Mouse (Mus musculus): Measurements from ENCODE around the gene Mlxipl. TPM values are rescaled to one million over a fixed set of nuclear protein-coding genes. Genes with fewer than 3 reads are reported as not detected.
"Not testable (repeated sequence)": the region's sequence is repeated elsewhere in the genome, so short reads cannot be mapped to it uniquely, and the experiment has no call there.

Gene Mlxipl
- polyA plus RNA-seq (2016; fragmentation: Nextera tagmentation; extraction: Ambion mirVana): 1.7 and 2.8 TPM in 2 replicates

DNA sequence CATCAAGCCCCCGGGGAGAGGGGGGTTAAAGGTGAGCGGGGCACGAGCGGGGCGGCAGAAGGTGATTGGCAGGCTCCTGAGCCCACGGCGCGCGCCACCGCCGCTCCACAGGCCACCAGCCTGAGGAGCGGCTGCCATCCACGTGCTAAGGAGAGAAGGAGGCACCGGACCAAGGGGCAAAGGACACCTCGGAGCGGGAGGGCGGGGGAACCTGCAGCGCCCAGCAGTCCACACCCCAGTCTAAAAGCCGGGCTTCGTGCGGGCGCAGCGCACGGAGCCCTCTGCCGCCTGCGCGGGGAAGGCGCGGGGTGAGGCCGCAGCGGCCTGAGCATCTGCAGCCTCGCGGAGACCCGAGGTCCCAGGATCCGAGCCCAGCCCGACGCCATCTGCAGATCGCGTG, at the start of gene Mlxipl:
Gene Mlxipl, plus strand, starts transcription at position 238 of the 400 bp plus-strand sequence.
- 3% methylated on average over 39 of the region's 39 CpGs for WGBS
- peak; percentile 22 for DNase-seq (ENCODE audit: low spot score)
- Histone ChIP-seq H3K4me3 (peak within 1 kb of the TSS; percentile 38), H3K27ac (no peak within 1 kb of the TSS; the same call in 1 of the 2 replicates), H3K27me3 (ENCODE audit: insufficient read depth, poor library complexity, severe bottlenecking) (peaks cover 77% of the 10 kb centered on the region), H3K9me3 (no peaks in the 10 kb centered on the region), H3K36me3 (no peaks in the 10 kb centered on the region), H3K4me1 (replicated peaks) (peaks cover 11% of the 10 kb centered on the region)

DNA sequence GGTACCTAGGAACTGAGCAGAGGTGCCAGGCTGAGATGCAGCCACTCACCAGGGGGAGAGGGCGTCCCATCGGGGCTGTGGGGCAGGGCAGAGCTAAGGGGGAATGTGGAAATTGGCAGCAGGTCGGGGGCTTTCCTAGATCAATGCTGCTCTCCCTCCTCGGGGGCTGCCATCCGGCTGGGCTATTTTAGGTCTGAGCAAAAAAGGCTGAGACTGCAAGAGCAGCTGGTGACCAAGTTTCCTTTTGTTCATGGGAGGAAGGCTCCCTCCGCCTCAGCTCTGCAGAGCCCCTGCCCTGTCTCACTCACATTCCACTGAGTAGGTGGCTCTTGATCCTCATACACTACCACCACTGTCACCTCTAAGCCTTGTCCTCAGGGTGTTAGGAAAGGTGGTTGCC, 49.6 kb upstream of the Mlxipl start:
- no peak overlapping the region for H3K4me3 ChIP-seq
- H3K27ac ChIP-seq: peak overlapping the region; percentile 64
- H3K9me3 ChIP-seq: no peaks in the 10 kb centered on the region
- 0 out of 2 replicates have a peak, but pooled peaks cover 5% of the 10 kb centered on the region for H3K27me3 ChIP-seq (ENCODE audit: insufficient read depth, poor library complexity, severe bottlenecking)
- H3K36me3 ChIP-seq: peaks cover 45% of the 10 kb centered on the region
- H3K4me1 ChIP-seq (replicated peaks): peaks cover 33% of the 10 kb centered on the region
- WGBS: 45% methylated on average over 6 of the region's 6 CpGs
- no peak for DNase-seq (ENCODE audit: low spot score)

DNA sequence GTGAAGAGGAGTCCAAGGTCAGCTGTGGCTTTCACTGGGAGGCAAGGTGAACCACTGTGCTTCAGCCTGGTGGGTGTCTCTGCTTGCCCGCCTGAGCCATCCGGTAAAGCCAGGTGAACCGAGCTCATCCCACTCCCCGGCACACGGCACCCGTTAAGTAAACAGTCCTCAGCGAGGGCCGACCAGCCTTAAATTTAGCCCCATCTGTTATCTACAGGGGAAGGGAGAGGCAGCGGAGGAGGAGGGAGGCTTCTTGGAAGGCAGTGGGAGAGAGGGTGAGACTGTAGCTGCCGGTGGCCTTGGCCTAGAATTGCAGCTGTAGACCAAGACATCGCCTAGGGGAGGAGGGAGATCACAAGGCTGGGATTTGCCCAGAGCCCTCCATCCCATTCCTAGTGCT, 48.9 kb upstream of the Mlxipl start:
- peaks cover 33% of the 10 kb centered on the region for H3K4me1 ChIP-seq (replicated peaks)
- DNase-seq (ENCODE audit: low spot score): no peak
- peaks cover 53% of the 10 kb centered on the region for H3K36me3 ChIP-seq
- no peaks in the 10 kb centered on the region for H3K9me3 ChIP-seq
- no peak overlapping the region for H3K4me3 ChIP-seq
- H3K27me3 ChIP-seq (ENCODE audit: insufficient read depth, poor library complexity, severe bottlenecking): 0 out of 2 replicates have a peak, but pooled peaks cover 5% of the 10 kb centered on the region
- 75% methylated on average over 11 of the region's 11 CpGs for WGBS
- peak overlapping the region; percentile 64; the same call in 1 of the 2 replicates for H3K27ac ChIP-seq

DNA sequence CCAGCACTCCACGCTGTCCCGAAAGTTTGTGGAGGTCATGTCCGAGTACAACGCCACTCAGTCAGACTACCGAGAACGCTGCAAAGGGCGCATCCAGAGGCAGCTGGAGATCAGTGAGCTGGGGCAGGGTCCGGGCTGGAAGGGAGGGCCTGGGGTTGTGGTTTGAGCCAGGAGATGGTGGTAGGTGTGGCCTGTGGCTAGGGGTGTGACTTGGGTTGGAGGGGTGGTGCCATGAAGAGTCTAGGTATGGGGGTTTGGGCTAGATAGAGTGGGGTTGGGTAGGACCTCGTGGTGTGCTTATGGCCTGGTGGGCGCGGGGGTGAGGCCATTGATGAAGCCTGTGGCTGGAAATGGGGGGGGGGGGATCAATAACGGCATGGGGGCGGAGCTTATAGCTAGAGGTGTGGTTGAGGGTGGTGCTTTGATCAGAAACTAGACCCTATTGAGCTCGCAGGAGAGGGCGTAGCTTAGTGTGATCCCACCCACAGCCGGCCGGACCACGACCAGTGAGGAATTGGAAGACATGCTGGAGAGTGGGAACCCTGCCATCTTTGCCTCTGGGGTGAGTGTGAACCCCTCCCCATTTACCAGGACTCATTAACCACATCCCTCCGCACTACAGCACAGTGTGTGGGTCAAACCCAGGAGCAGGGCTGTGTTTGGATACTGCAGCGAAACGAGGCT, 47.4 kb upstream of the Mlxipl start:
- Histone ChIP-seq H3K4me3 (peak overlapping the region; percentile 35), H3K27ac (no peak overlapping the region), H3K36me3 (peaks cover 54% of the 10 kb centered on the region), H3K4me1 (replicated peaks) (peaks cover 33% of the 10 kb centered on the region), H3K27me3 (ENCODE audit: insufficient read depth, poor library complexity, severe bottlenecking) (0 out of 2 replicates have a peak, but pooled peaks cover 5% of the 10 kb centered on the region), H3K9me3 (no peaks in the 10 kb centered on the region)
- 26% methylated on average over 21 of the region's 21 CpGs for WGBS
- no peak for DNase-seq (ENCODE audit: low spot score)

DNA sequence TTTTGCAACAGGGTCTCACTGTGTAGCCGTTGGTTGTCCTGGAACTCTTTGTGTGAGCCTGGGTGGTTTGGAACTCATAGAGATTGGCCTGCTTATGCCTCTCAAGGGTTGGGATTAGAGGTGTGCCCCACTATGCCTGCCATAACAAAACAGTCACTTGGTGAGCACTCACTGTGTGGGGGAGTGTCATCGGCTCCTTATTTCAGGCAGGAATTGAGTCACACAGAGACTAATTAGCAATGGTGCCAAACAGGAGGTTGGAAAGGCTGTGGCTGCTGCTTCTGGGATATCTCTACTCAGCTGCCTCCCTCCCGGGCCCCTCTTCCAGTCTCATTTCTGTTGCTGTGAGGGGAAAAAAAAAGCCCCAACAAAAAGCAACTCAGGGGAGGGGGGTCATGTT, 45.1 kb upstream of the Mlxipl start:
- no peak overlapping the region for H3K27ac ChIP-seq
- DNase-seq (ENCODE audit: low spot score): no peak
- 89% methylated on average over 3 of the region's 3 CpGs for WGBS
- H3K9me3 ChIP-seq: no peaks in the 10 kb centered on the region
- H3K36me3 ChIP-seq: peaks cover 46% of the 10 kb centered on the region
- H3K4me1 ChIP-seq (replicated peaks): peaks cover 27% of the 10 kb centered on the region
- no peak overlapping the region for H3K4me3 ChIP-seq
- 0 out of 2 replicates have a peak, but pooled peaks cover 5% of the 10 kb centered on the region for H3K27me3 ChIP-seq (ENCODE audit: insufficient read depth, poor library complexity, severe bottlenecking)

DNA sequence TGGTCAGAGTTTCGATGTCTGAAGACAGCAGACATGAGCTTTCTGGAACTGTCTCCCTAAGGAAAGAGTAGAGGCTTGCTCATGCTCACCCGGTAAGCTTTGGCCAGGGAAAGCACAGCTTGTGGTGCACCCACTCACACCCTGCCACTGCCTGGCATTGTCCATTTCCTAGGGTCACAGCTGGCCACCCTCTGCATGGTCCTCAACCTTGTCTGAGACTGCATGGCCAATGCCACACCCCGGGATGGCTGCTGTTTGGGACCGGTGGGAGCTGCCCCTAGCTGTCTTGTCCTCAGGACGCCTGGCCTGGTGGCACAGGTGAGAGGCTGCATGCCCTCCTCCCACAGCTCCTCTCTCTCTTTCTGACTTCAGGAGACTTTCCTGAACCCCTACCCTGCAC, 41.2 kb upstream of the Mlxipl start:
- WGBS: 94% methylated on average over 5 of the region's 5 CpGs
- H3K9me3 ChIP-seq: no peaks in the 10 kb centered on the region
- H3K27me3 ChIP-seq (ENCODE audit: insufficient read depth, poor library complexity, severe bottlenecking): no peaks in the 10 kb centered on the region
- no peak overlapping the region for H3K27ac ChIP-seq
- peaks cover 70% of the 10 kb centered on the region for H3K36me3 ChIP-seq
- no peak overlapping the region for H3K4me3 ChIP-seq
- DNase-seq (ENCODE audit: low spot score): no peak
- H3K4me1 ChIP-seq (replicated peaks): no peaks in the 10 kb centered on the region

DNA sequence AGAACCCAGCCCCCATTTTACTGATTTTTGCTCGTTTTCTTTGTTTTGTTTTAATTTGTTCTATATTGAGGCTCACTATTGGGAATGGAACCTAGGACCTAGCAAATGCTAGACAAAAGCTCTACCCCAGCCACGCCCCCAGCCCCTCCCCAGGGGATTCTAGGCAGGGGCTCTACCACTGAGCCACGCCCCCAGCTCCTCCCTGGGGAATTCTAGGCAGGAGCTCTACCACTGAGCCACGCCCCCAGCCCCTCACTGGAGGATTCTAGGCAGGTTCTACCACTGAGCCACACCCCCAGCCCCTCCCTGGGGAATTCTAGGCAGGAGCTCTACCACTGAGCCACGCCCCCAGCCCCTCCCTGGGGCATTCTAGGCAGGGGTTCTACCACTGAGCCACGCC, 40.4 kb upstream of the Mlxipl start:
- peaks cover 75% of the 10 kb centered on the region for H3K36me3 ChIP-seq
- DNase-seq (ENCODE audit: low spot score); H3K4me1 ChIP-seq (replicated peaks); H3K27ac ChIP-seq; H3K27me3 ChIP-seq (ENCODE audit: insufficient read depth, poor library complexity, severe bottlenecking); H3K9me3 ChIP-seq; H3K4me3 ChIP-seq: not testable (repeated sequence)
- WGBS: 88% methylated on average over 6 of the region's 6 CpGs

DNA sequence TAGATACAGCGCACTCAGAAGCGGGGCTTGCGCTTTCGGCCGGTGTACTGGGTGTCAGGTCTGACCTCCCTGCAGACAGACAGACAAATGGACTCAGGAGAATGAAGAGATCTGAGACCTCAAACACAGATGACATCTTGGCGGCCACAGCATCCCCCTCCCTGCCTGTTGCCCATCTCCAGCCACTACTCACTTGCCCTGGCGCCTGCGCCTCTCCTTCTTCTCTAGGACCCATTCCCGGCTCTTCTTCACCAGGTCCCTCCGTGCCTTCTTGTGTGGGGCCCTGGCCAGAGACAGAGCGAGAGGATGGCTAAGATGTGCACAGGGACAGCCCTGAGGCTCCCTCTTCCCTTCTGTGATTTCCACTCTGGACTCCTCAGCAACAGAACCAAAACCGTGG, 36.3 kb upstream of the Mlxipl start:
- no peaks in the 10 kb centered on the region for H3K9me3 ChIP-seq
- H3K4me1 ChIP-seq (replicated peaks): no peaks in the 10 kb centered on the region
- H3K27ac ChIP-seq: no peak overlapping the region
- peaks cover 96% of the 10 kb centered on the region for H3K36me3 ChIP-seq
- H3K27me3 ChIP-seq (ENCODE audit: insufficient read depth, poor library complexity, severe bottlenecking): no peaks in the 10 kb centered on the region
- no peak overlapping the region for H3K4me3 ChIP-seq
- 93% methylated on average over 12 of the region's 12 CpGs for WGBS
- DNase-seq (ENCODE audit: low spot score): no peak

DNA sequence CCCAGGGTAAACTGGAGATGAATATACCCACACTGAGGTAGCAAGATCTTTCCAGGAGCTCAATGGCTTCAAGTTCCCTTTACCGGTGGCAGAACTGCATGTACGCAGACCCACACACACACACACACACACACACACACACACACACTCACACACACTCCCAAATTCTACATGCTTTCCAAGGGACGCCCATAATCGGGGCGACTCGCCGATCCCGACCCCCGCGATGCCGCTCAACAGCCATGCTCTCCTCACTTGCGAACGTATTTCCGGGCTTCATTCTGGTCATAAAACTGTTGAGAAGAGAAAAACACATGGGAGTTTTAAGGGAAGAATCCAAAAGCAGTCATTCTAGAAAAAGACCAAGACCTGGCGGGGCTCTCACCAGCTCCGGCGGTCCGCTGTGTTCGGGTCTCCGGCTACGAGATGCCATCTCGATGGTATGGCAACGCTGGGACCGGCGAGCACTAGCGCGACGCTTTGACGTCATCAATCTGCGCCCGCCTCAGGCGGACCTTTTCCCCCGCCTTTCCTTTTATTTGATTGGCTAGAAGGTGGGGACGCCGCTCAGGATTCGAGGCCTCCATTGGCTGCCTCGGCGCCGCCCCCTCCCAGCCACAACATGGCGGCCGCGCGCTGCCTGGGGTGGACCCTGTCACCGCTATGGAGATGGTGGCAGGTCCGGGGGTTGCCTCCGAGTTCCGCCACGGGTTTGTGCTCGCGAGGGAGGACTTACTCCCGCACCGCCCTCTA, 25.9 kb upstream of the Mlxipl start, which contains the start of gene Dnajc30:
Gene Dnajc30, plus strand, starts transcription at position 574 of the 753 bp plus-strand sequence.
- H3K9me3 ChIP-seq: no peaks in the 10 kb centered on the region
- peaks cover 28% of the 10 kb centered on the region for H3K4me1 ChIP-seq (replicated peaks)
- peak within 1 kb of the TSS; percentile 84 for H3K4me3 ChIP-seq
- peak within 1 kb of the TSS; percentile 85 for H3K27ac ChIP-seq
- DNase-seq (ENCODE audit: low spot score): peak; percentile 97
- under 1% methylated on average over 52 of the region's 52 CpGs for WGBS
- no peaks in the 10 kb centered on the region for H3K27me3 ChIP-seq (ENCODE audit: insufficient read depth, poor library complexity, severe bottlenecking)
- peaks cover 67% of the 10 kb centered on the region for H3K36me3 ChIP-seq

DNA sequence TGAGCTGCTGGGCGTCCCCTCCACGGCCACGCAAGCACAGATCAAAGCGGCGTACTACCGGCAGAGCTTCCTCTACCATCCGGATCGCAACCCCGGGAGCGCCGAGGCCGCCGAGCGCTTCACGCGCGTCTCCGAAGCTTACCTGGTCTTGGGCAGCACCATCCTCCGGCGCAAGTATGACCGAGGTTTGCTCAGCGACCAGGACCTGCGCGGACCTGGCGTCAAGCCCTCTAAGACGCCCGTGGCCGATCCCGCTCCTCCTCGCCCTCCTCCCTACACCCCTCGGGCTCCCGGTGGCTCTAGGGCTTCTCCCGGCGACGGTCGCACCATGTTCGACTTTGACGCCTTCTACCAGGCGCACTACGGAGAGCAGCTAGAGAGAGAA, 25.3 kb upstream of the Mlxipl start:
- no peaks in the 10 kb centered on the region for H3K27me3 ChIP-seq (ENCODE audit: insufficient read depth, poor library complexity, severe bottlenecking)

DNA sequence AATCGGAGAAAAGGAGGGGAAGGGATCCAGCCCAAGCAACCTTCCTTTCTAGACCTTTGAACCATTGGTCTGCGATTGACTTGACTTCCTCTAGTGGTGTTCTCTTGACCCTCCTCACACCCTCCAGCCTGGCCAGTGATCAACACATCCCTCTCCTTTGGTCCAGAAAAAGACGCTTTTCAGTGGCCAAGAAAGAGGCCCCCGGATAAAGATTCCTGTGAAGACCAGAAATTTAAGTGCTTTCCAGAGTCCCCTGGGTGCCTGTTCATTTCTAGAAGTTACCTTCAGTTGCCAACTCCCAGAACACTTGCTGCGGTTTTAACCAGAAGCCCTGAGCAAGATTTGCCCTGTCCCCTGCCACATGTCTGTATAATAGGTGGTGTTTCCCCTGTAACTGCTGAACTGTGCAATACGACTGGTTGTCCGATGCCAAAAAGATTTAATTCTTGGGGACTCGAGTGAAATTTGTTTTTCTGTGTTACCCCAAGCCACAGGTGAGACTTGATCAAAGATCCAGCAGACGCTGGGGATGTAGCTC, 24.7 kb upstream of the Mlxipl start, which contains the start of gene Bud23:
Gene Bud23, minus strand, starts transcription at position 51 of the 538 bp plus-strand sequence.
- 75% methylated on average over 9 of the region's 9 CpGs for WGBS
- DNase-seq (ENCODE audit: low spot score); H3K27me3 ChIP-seq (ENCODE audit: insufficient read depth, poor library complexity, severe bottlenecking); H3K9me3 ChIP-seq: not testable (repeated sequence)
- Histone ChIP-seq H3K4me1 (replicated peaks) (peaks cover 28% of the 10 kb centered on the region), H3K36me3 (peaks cover 55% of the 10 kb centered on the region), H3K4me3 (peak within 1 kb of the TSS; percentile 84), H3K27ac (peak within 1 kb of the TSS; percentile 85)

More for the DNA sequence above, 25.3 kb upstream of the Mlxipl start:
- peaks cover 61% of the 10 kb centered on the region for H3K36me3 ChIP-seq
- no peaks in the 10 kb centered on the region for H3K9me3 ChIP-seq
- WGBS: under 1% methylated on average over 40 of the region's 40 CpGs
- H3K4me3 ChIP-seq: peak overlapping the region; percentile 84
- DNase-seq (ENCODE audit: low spot score): no peak
- peaks cover 28% of the 10 kb centered on the region for H3K4me1 ChIP-seq (replicated peaks)
- peak overlapping the region; percentile 85 for H3K27ac ChIP-seq

DNA sequence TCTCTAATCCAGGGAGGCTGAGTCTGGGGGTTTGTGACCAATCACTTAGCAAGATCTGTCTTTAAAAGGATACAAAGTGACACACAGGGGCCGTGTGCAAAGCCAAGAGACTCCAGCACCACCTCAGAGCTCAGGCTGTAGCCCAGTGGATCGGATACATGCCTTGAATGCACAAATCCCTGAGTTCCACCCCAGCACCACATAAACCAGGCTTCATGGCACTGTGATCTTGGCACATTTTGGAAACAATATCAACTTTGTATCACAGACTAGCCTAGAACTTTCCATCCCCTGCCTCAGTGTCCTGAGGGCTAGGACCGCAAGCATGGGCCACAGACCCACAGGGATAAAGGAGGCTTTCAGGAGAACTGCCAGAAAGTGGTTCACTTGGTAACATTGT, 23.7 kb upstream of the Mlxipl start:
- DNase-seq (ENCODE audit: low spot score): no peak
- H3K36me3 ChIP-seq: peaks cover 51% of the 10 kb centered on the region
- H3K4me3 ChIP-seq: 0 out of 2 replicates have a peak overlapping the region, but pooled peaks have one; percentile 84

More for the DNA sequence above, 23.7 kb upstream of the Mlxipl start:
- H3K27ac ChIP-seq: no peak overlapping the region
- no peaks in the 10 kb centered on the region for H3K9me3 ChIP-seq
- WGBS: 91% methylated on average over 3 of the region's 3 CpGs
- H3K4me1 ChIP-seq (replicated peaks): peaks cover 28% of the 10 kb centered on the region
- H3K27me3 ChIP-seq (ENCODE audit: insufficient read depth, poor library complexity, severe bottlenecking): no peaks in the 10 kb centered on the region

All from hindbrain, embryonic 10.5 days (tissue).